Mouse (Mus musculus) MEL (cell line): ENCODE measurements around the gene Abcc2. TPM values are rescaled to one million over a fixed set of nuclear protein-coding genes. Genes with fewer than 3 reads are reported as not detected.

Experiments
- DNase-seq: peaks from one replicate; pipeline ENCODE4 v3.0.0; 2011; ENCODE audit warnings: low read depth, low spot score
- H3K27ac ChIP-seq: 2 replicates; pipeline ENCODE4 v1.5.1; 2012; ENCODE audit warnings: low read depth, mild to moderate bottlenecking, control low read depth, low read length, moderate library complexity; ENCODE audit not compliant: control insufficient read depth
- H3K27me3 ChIP-seq, 2 experiments: fragments of 150-350 bp in 1 of 2; sonication (generic) in 1 of 2; 2 replicates each; pipeline ENCODE4 v1.6.1; 2012; ENCODE audit warnings: low read length in 2 of 2, mild to moderate bottlenecking in 2 of 2, improper control_type of control experiment in 1 of 2, moderate library complexity in 1 of 2; ENCODE audit not compliant: insufficient read depth in 2 of 2, control insufficient read depth in 1 of 2
- H3K36me3 ChIP-seq, 2 experiments: 2 replicates each; pipeline ENCODE4 v1.6.1; 2012 to 2014; ENCODE audit warnings: low read length in 2 of 2, improper control_type of control experiment in 1 of 2, inconsistent platforms in 1 of 2, mild to moderate bottlenecking in 1 of 2; ENCODE audit not compliant: insufficient read depth in 2 of 2, control insufficient read depth in 1 of 2
- H3K4me1 ChIP-seq, 2 experiments: fragments of 150-350 bp in 1 of 2; sonication (generic) in 1 of 2; 2 replicates each; pipeline ENCODE4 v1.6.1; 2012; ENCODE audit warnings: low read length in 2 of 2, improper control_type of control experiment in 1 of 2, mild to moderate bottlenecking in 1 of 2; ENCODE audit not compliant: insufficient read depth in 2 of 2, control insufficient read depth in 1 of 2
- H3K4me3 ChIP-seq, 2 experiments: fragments of 150-350 bp in 1 of 2; sonication (generic) in 1 of 2; 2 replicates each; pipeline ENCODE4 v1.5.1; 2012; ENCODE audit warnings: low read depth in 2 of 2, low read length in 2 of 2, mild to moderate bottlenecking in 2 of 2, moderate library complexity in 2 of 2, control low read depth in 1 of 2, improper control_type of control experiment in 1 of 2; ENCODE audit not compliant: control insufficient read depth in 1 of 2, insufficient read depth in 1 of 2
- H3K79me2 ChIP-seq: 2 replicates; pipeline ENCODE4 v1.6.1; 2012; ENCODE audit warnings: mild to moderate bottlenecking, low read length, moderate library complexity; ENCODE audit not compliant: control insufficient read depth, poor library complexity, insufficient read depth
- H3K9ac ChIP-seq: 2 replicates; pipeline ENCODE4 v1.6.1; 2012; ENCODE audit warnings: low read depth, mild to moderate bottlenecking, control low read depth, low read length, moderate library complexity; ENCODE audit not compliant: control insufficient read depth, poor library complexity, severe bottlenecking
- H3K9me3 ChIP-seq: fragments of 150-350 bp; sonication (generic); replicated peaks from 2 replicates; pipeline ENCODE4 v1.6.1; 2012; ENCODE audit warnings: mild to moderate bottlenecking, low read length, improper control_type of control experiment, moderate library complexity; ENCODE audit not compliant: insufficient read depth
- BHLHE40 ChIP-seq: IDR thresholded peaks from 2 replicates; pipeline ENCODE4 v1.6.1; 2012; ENCODE audit warnings: low read depth, mild to moderate bottlenecking, inconsistent platforms, low read length, improper control_type of control experiment, borderline replicate concordance
- JUND ChIP-seq: IDR thresholded peaks from 2 replicates; pipeline ENCODE4 v1.6.1; 2011; ENCODE audit warnings: low read depth, mild to moderate bottlenecking, improper control_type of control experiment, low read length
- KAT2A ChIP-seq: conservative IDR thresholded peaks from 2 replicates; pipeline ENCODE4 v1.6.1; 2012; ENCODE audit warnings: low read depth, low read length, improper control_type of control experiment, inconsistent platforms
- NELFE ChIP-seq: IDR thresholded peaks from 2 replicates; pipeline ENCODE4 v1.6.1; 2011; ENCODE audit warnings: low read depth, low read length, improper control_type of control experiment
- NRF1 ChIP-seq: IDR thresholded peaks from 2 replicates; pipeline ENCODE4 v1.6.1; 2014; ENCODE audit warnings: low read depth, mild to moderate bottlenecking, inconsistent platforms, low read length, improper control_type of control experiment, moderate library complexity; ENCODE audit not compliant: poor library complexity, insufficient read depth, severe bottlenecking
- POLR2A ChIP-seq, 2 experiments: IDR thresholded peaks; 2 replicates each; pipeline ENCODE4 v1.6.1; 2011 to 2012; ENCODE audit warnings: low read length in 2 of 2, mild to moderate bottlenecking in 2 of 2, control low read depth in 1 of 2, improper control_type of control experiment in 1 of 2, low read depth in 1 of 2, moderate library complexity in 1 of 2; ENCODE audit not compliant: control insufficient read depth in 1 of 2, insufficient read depth in 1 of 2, poor library complexity in 1 of 2
- RCOR1 ChIP-seq: IDR thresholded peaks from 2 replicates; pipeline ENCODE4 v1.6.1; 2012; ENCODE audit warnings: low read depth, mild to moderate bottlenecking, inconsistent platforms, low read length, improper control_type of control experiment
- SIN3A ChIP-seq: IDR thresholded peaks from 2 replicates; pipeline ENCODE4 v1.6.1; 2012; ENCODE audit warnings: low read length, improper control_type of control experiment, inconsistent platforms
- SMC3 ChIP-seq: IDR thresholded peaks from 2 replicates; pipeline ENCODE4 v1.6.1; 2011; ENCODE audit warnings: low read depth, low read length, improper control_type of control experiment
- ZC3H11A ChIP-seq: IDR thresholded peaks from 2 replicates; pipeline ENCODE4 v1.6.1; 2012; ENCODE audit warnings: low read depth, mild to moderate bottlenecking, inconsistent platforms, low read length, improper control_type of control experiment
- polyA plus RNA-seq, 2 experiments: library from polyadenylated mRNA; stranded (reverse) in 1 of 2; unstranded in 1 of 2; fragments of >175 nt in 1 of 2; fragments of >200 nt in 1 of 2; gene quantifications; 2 replicates each; pipeline versions ENCODE4 v1.2.1 to v1.2.4; 2012; ENCODE audit warnings: low replicate concordance in 2 of 2, low read depth in 1 of 2; ENCODE audit not compliant: insufficient read length in 2 of 2, insufficient read depth in 1 of 2, missing spikeins in 1 of 2
- total RNA-seq: library from RNA; depleted of rRNA; stranded (reverse); fragments of 300-350 nt; gene quantifications from 2 replicates; pipeline ENCODE4 v1.2.3, GENCODE M21; 2012

Abcc2 gene
- total and polyA plus RNA-seq, 3 experiments = 0.04 TPM; not detected in 2

DNA sequence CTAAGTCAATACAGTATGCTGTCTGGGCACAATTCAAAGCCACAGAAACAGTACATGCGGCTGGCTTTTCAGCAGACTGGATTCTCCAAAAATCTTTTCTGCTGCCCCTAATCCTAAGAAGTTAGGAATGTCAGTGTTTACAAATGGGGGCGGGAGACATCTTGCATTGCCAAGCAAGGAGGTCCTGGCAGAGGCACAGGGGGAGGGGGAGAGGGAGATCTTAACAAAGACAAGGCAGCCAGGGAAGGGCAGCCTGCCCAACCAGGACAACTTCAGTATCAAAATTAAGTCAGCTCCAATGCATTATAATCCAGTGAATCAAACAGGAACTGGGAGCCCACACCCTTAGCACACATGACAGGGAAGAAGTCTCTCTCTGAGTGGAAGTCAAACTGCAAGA, 94.0 kb downstream of the Abcc2 start:
- DNase-seq = no peak
- TF ChIP-seq KAT2A (no peak), POLR2A (IDR thresholded peaks at IDR 0.05; ENCODE audit: control insufficient read depth in 1 of 2, insufficient read depth in 1 of 2, low read depth in 1 of 2, low read length in 2 of 2, poor library complexity in 1 of 2) (no peak), SMC3 (no peak)
- H3K79me2 ChIP-seq = no peaks in the 10 kb centered on the region
- no peaks in the 10 kb centered on the region for H3K9me3 ChIP-seq
- H3K4me3 ChIP-seq = no peak overlapping the region
- H3K4me1 ChIP-seq = no peaks in the 10 kb centered on the region
- no peak overlapping the region for H3K9ac ChIP-seq
- H3K36me3 ChIP-seq = no peaks in the 10 kb centered on the region
- no peaks in the 10 kb centered on the region for H3K27me3 ChIP-seq
- H3K27ac ChIP-seq = no peak overlapping the region

DNA sequence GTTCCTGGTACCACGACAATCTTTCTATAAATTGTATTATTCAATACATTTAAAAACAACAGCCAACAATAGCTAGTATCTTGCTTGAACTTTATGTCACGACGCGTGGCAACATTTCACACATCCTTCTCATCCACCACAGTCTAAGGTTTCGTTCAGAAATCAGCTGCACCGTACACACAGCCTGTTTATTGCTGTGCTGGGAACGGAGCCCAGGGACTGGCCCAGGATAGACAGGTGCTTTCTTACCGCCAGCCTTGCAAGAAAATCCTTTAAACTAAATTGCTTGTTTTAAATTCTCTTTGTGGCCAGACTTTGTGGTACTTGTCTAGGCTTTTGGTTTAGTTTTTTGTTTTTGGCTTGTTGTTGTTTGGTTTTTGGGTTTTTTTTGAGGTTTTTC, 95.4 kb downstream of the Abcc2 start:
- no peaks in the 10 kb centered on the region for H3K79me2 ChIP-seq
- H3K9ac ChIP-seq = no peak overlapping the region
- TF ChIP-seq RCOR1 = no peak
- no peak for TF ChIP-seq BHLHE40

DNA sequence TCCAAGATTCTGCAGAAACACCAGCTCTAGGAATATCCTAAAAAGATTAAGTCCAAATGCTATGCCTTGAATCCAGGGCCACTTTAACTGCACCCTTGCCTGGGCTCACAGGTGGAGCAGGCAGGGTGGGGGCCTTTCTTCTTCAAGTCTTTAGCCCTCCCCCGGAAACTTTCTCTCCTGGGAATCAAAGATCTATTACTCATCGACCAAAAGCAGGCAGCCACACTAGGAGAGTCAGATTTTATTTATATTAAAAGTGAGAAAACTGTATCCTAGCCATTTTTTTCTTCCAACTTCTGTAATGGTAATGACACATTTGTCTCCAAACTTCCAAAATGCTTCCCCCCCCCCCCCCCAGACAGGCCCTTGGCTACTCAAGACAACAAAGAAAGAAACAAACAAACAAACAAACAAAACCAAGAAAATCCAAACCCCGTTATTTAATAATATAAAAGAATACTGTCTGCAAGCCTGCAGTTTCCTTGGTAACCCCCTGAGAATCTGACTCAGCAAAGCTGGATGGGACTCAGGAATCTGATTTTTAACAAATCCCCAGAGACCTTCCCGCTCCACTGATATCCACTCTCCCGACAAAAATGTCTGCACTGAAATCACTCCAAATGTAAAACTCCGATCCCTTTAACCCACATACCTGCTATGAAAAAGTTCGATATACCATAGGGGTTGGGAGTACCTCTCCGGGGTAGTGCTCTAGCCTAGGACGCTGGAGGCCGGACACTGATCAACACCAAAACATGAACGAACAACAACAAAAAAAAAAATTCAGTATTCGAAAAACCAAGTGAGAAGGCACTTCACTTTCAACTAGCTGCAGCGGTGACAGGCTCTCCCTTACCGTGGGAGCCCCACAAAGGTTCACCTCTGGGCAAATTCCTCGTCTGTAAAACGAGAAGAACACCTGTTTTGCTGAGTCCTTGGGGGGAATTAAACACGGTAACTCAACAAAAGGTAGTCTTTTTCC, 96.4 kb downstream of the Abcc2 start:
- H3K4me3 ChIP-seq = no peak overlapping the region
- TF ChIP-seq NELFE (no peak), NRF1 (no peak), SMC3 (no peak), JUND (no peak), SIN3A (no peak), ZC3H11A (no peak)
- DNase-seq = no peak
- H3K4me1 ChIP-seq = no peaks in the 10 kb centered on the region
- no peaks in the 10 kb centered on the region for H3K79me2 ChIP-seq
- H3K36me3 ChIP-seq = no peaks in the 10 kb centered on the region
- no peaks in the 10 kb centered on the region for H3K9me3 ChIP-seq
- H3K9ac ChIP-seq = no peak overlapping the region
- no peaks in the 10 kb centered on the region for H3K27me3 ChIP-seq
- no peak overlapping the region for H3K27ac ChIP-seq

More for the DNA sequence above, 95.4 kb downstream of the Abcc2 start:
- Histone ChIP-seq H3K27ac (no peak overlapping the region), H3K27me3 (no peaks in the 10 kb centered on the region), H3K36me3 (no peaks in the 10 kb centered on the region), H3K9me3 (no peaks in the 10 kb centered on the region), H3K4me1 (no peaks in the 10 kb centered on the region), H3K4me3 (no peak overlapping the region)
- DNase-seq = no peak
